ENCODE assay signal across 11 mouse cellular contexts in genomic region chr11:76593620-76594326, GRCm38 (mm10). TPM values are rescaled to one million over a fixed set of nuclear protein-coding genes. Genes with fewer than 3 reads are reported as not detected.
DNase-seq lines count a peak whose midpoint lies in the region; ATAC-seq and TF ChIP-seq lines count a peak whose summit lies in the region.
"Had no signal": no experiment of that assay in that cellular context is flagged by ENCODE, and none has a peak within 500 bp of the region (broad histone marks: within the 10 kb centered on the region; RNA-seq: fewer than 3 reads in every experiment).

No protein-coding gene starts in this region.

- DNase-seq in kidney, postnatal 10 days, result no peak
- DNase-seq in NIH3T3 (ENCODE audit: low read depth) (peak; percentile 64), MN1 (ENCODE audit: low spot score) (no peak)
- no peak for DNase-seq in liver, embryonic 11.5 days (ENCODE audit: low spot score)
- no peak for DNase-seq in cerebellum, adult 18-20 months
- no peak for DNase-seq in ovary, postnatal 10 days (ENCODE audit: low spot score)
- DNase-seq: cerebellum, adult 11 months had no signal

- peak overlapping the region; percentile 13 for H3K4me2 ChIP-seq in kidney, embryonic 15.5 days
- H3K4me2 ChIP-seq in liver, embryonic 11.5 days, result peak overlapping the region; percentile 36
- H3K4me2 ChIP-seq: embryonic facial prominence, embryonic 12.5 days; stomach, embryonic 15.5 days had no signal

- peak overlapping the region; percentile 91 for H3K27ac ChIP-seq in kidney, embryonic 15.5 days
- H3K27ac ChIP-seq in liver, embryonic 11.5 days (ENCODE audit: low read depth, low read length), result peak overlapping the region; percentile 61
- H3K27ac ChIP-seq in small intestine, adult 2 months (ENCODE audit: insufficient read depth, low read depth, low read length), result 0 out of 2 replicates have a peak overlapping the region, but pooled peaks have one; percentile 12
- H3K27ac ChIP-seq: embryonic facial prominence, embryonic 12.5 days; stomach, embryonic 15.5 days had no signal

- no peak overlapping the region for H3K4me3 ChIP-seq in kidney, embryonic 15.5 days (replicated peaks)
- H3K4me3 ChIP-seq in liver, embryonic 11.5 days (ENCODE audit: low read depth, low read length), result no peak overlapping the region
- no peak overlapping the region for H3K4me3 ChIP-seq in small intestine, adult 2 months (ENCODE audit: low read depth, low read length)
- H3K4me3 ChIP-seq: embryonic facial prominence, embryonic 12.5 days; stomach, embryonic 15.5 days had no signal

- ATAC-seq in kidney, embryonic 15.5 days (replicated peaks; ENCODE audit: low FRiP score), result peak; percentile 89
- ATAC-seq in liver, embryonic 11.5 days (replicated peaks; ENCODE audit: low FRiP score), result peak; percentile 84

- H3K9ac ChIP-seq in kidney, embryonic 15.5 days, result no peak overlapping the region
- peak overlapping the region; percentile 18; the same call in 1 of the 2 replicates for H3K9ac ChIP-seq in liver, embryonic 11.5 days (ENCODE audit: low read depth, low read length)
- H3K9ac ChIP-seq: embryonic facial prominence, embryonic 12.5 days; stomach, embryonic 15.5 days had no signal

- H3K9me3 ChIP-seq in kidney, embryonic 15.5 days (replicated peaks), result no peaks in the 10 kb centered on the region
- no peaks in the 10 kb centered on the region for H3K9me3 ChIP-seq in liver, embryonic 11.5 days (ENCODE audit: control insufficient read depth, low read length)
- H3K9me3 ChIP-seq: embryonic facial prominence, embryonic 12.5 days; stomach, embryonic 15.5 days had no signal

- no peaks in the 10 kb centered on the region for H3K36me3 ChIP-seq in kidney, embryonic 15.5 days
- H3K36me3 ChIP-seq in liver, embryonic 11.5 days (ENCODE audit: control insufficient read depth, insufficient read depth, low read length), result no peaks in the 10 kb centered on the region
- H3K36me3 ChIP-seq in small intestine, adult 2 months (ENCODE audit: control insufficient read depth, insufficient read depth, low read length), result no peaks in the 10 kb centered on the region
- H3K36me3 ChIP-seq: embryonic facial prominence, embryonic 12.5 days; stomach, embryonic 15.5 days had no signal

- WGBS in kidney, embryonic 15.5 days, result 32% methylated on average over 4 of the region's 4 CpGs
- WGBS in liver, embryonic 11.5 days, result 32% methylated on average over 4 of the region's 4 CpGs
- 81% methylated on average over 4 of the region's 4 CpGs for WGBS in small intestine, adult 2 months

- H3K4me1 ChIP-seq in kidney, embryonic 15.5 days, result peaks cover 43% of the 10 kb centered on the region
- peaks cover 19% of the 10 kb centered on the region for H3K4me1 ChIP-seq in liver, embryonic 11.5 days (replicated peaks; ENCODE audit: control insufficient read depth, insufficient read depth, low read length)
- peaks cover 8% of the 10 kb centered on the region for H3K4me1 ChIP-seq in small intestine, adult 2 months (ENCODE audit: control insufficient read depth, insufficient read depth, insufficient read length, low read length)
- H3K4me1 ChIP-seq: stomach, embryonic 15.5 days had no signal

- H3K27me3 ChIP-seq in kidney, embryonic 15.5 days, result no peaks in the 10 kb centered on the region
- no peaks in the 10 kb centered on the region for H3K27me3 ChIP-seq in liver, embryonic 11.5 days (replicated peaks; ENCODE audit: control insufficient read depth, insufficient read depth, low read length)
- H3K27me3 ChIP-seq in small intestine, adult 2 months (ENCODE audit: control insufficient read depth, insufficient read depth, low read length), result no peaks in the 10 kb centered on the region
- H3K27me3 ChIP-seq: embryonic facial prominence, embryonic 12.5 days; stomach, embryonic 15.5 days had no signal

- no peak for TF ChIP-seq CTCF in small intestine, adult 2 months (IDR thresholded peaks at IDR 0.05; ENCODE audit: extremely low read depth, insufficient read length, insufficient replicate concordance, low read depth, low read length)

- TF ChIP-seq POLR2A in small intestine, adult 2 months (IDR thresholded peaks at IDR 0.05; ENCODE audit: low read depth, low read length), result no peak

RNA-seq across cellular contexts. Expression of gene Abr, which starts 28.3 kb away (rescaled TPM):
- polyA plus RNA-seq in kidney, embryonic 15.5 days (2015; fragmentation: Nextera tagmentation; extraction: Ambion mirVana), result 44.2 and 48.3 TPM in 2 replicates
- polyA plus RNA-seq in liver, embryonic 11.5 days (2014; fragmentation: Nextera tagmentation; extraction: Ambion mirVana), result 11.6 and 12.9 TPM in 2 replicates
- polyA plus RNA-seq in small intestine, adult 2 months (2012; rRNA removed), result 74.2 and 161 TPM in 2 replicates

Comparison
In these comparisons a context has a peak if more than half of its experiments do, and no peak if none do; other contexts are left out.
1. H3K27ac ChIP-seq: peak in every context shown above with its lines; median percentile 91 in kidney, embryonic 15.5 days; 61 in liver, embryonic 11.5 days; 12 in small intestine, adult 2 months.